In genomic region chr13:31618416-31618815, GRCm38 (mm10) we compare ENCODE assay signal across 8 mouse cellular contexts. TPM values are rescaled to one million over a fixed set of nuclear protein-coding genes. Genes with fewer than 3 reads are reported as not detected.
A peak's percentile ranks its signal among the peaks of the same experiment; 100 is the strongest.
DNase-seq lines count a peak whose midpoint lies in the region; ATAC-seq and TF ChIP-seq lines count a peak whose summit lies in the region.

No protein-coding gene starts in this region.

- H3K4me3 ChIP-seq in embryonic facial prominence, embryonic 14.5 days (ENCODE audit: low read depth, low read length): peak overlapping the region; percentile 36
- H3K4me3 ChIP-seq in lung, postnatal 0 days (ENCODE audit: low read depth, low read length): peak overlapping the region; percentile 43

- peak; percentile 72; the same call in 1 of the 2 replicates for ATAC-seq in embryonic facial prominence, embryonic 14.5 days (ENCODE audit: low read depth)
- peak; percentile 77 for ATAC-seq in lung, postnatal 0 days
- no peak for ATAC-seq in activated CD4-positive, CD25-positive, alpha-beta regulatory T cell, adult 4 months

- no peak for TF ChIP-seq EP300 in lung, postnatal 0 days (IDR thresholded peaks at IDR 0.05)

- no peak overlapping the region for H3K27ac ChIP-seq in embryonic facial prominence, embryonic 14.5 days (replicated peaks; ENCODE audit: low read depth, low read length)
- peak overlapping the region; percentile 54 for H3K27ac ChIP-seq in lung, postnatal 0 days (ENCODE audit: low read length)

- H3K27me3 ChIP-seq in embryonic facial prominence, embryonic 14.5 days (replicated peaks; ENCODE audit: control insufficient read depth, insufficient read depth, low read length): peaks cover 99% of the 10 kb centered on the region
- H3K27me3 ChIP-seq in lung, postnatal 0 days (replicated peaks; ENCODE audit: insufficient read depth, low read length): peaks cover 55% of the 10 kb centered on the region

- TF ChIP-seq CTCF in lung, postnatal 0 days (IDR thresholded peaks at IDR 0.05): peak; percentile 89

- peak overlapping the region; percentile 65 for H3K4me2 ChIP-seq in embryonic facial prominence, embryonic 14.5 days (ENCODE audit: low read depth, low read length)
- H3K4me2 ChIP-seq in lung, postnatal 0 days (replicated peaks; ENCODE audit: low read depth, low read length): peak overlapping the region; percentile 60

- no peaks in the 10 kb centered on the region for H3K36me3 ChIP-seq in embryonic facial prominence, embryonic 14.5 days (ENCODE audit: control insufficient read depth, insufficient read depth, low read length)
- H3K36me3 ChIP-seq in lung, postnatal 0 days (ENCODE audit: insufficient read depth, low read length): no peaks in the 10 kb centered on the region

- no peaks in the 10 kb centered on the region for H3K9me3 ChIP-seq in embryonic facial prominence, embryonic 14.5 days (ENCODE audit: control insufficient read depth, low read length)
- no peaks in the 10 kb centered on the region for H3K9me3 ChIP-seq in lung, postnatal 0 days (ENCODE audit: low read length)

- 0% methylated on average over 14 of the region's 14 CpGs for WGBS in embryonic facial prominence, embryonic 14.5 days
- under 1% methylated on average over 14 of the region's 14 CpGs for WGBS in lung, postnatal 0 days

- intact Hi-C loops in heart, postnatal 14 days (cut with DNase I): loop anchor here (1.0 to 10.0 kb wide), 4 partner anchors 61 to 731 kb away; partner anchors contain the start of genes A530084C06Rik and Foxq1

- no peaks in the 10 kb centered on the region; the same call in 1 of the 2 replicates for H3K4me1 ChIP-seq in embryonic facial prominence, embryonic 14.5 days (ENCODE audit: control insufficient read depth, insufficient read depth, low read length)
- H3K4me1 ChIP-seq in lung, postnatal 0 days (ENCODE audit: insufficient read depth, low read depth, low read length): no peaks in the 10 kb centered on the region; the same call in 1 of the 2 replicates

- DNase-seq in CD4-positive helper T cell, adult 2 months (ENCODE audit: low read depth, low spot score): peak; percentile 19
- DNase-seq in adrenal gland, adult 2 months: peak; percentile 65
- DNase-seq in embryonic facial prominence, embryonic 14.5 days (ENCODE audit: low spot score): peak; percentile 83
- peak; percentile 73 to 81 for DNase-seq in heart, postnatal 14 days
- peak; percentile 41 for DNase-seq in layer of hippocampus, adult 9-10 months (ENCODE audit: low spot score)
- peak; percentile 90 for DNase-seq in lung, postnatal 0 days (ENCODE audit: low spot score)
- peak; percentile 75 to 77 for DNase-seq in right cerebral cortex, adult 2 months (ENCODE audit: low spot score in 2 of 2)

- H3K9ac ChIP-seq in embryonic facial prominence, embryonic 14.5 days (ENCODE audit: low read depth, low read length): no peak overlapping the region
- no peak overlapping the region for H3K9ac ChIP-seq in lung, postnatal 0 days (replicated peaks; ENCODE audit: low read depth)

RNA-seq across cellular contexts. Expression of gene Foxf2, which starts 7.2 kb away (rescaled TPM):
- not detected for total RNA-seq in adrenal gland, adult 2 months (2021)
- not detected in 2 replicates for polyA plus RNA-seq in adrenal gland, adult 2 months (2012; rRNA removed)
- polyA plus RNA-seq in embryonic facial prominence, embryonic 14.5 days (2014; fragmentation: Nextera tagmentation; extraction: Ambion mirVana): 5.1 and 5.3 TPM in 2 replicates
- under 1 TPM in 1 of 2 experiments, not detected in 1; 0.10 TPM for total RNA-seq in heart, postnatal 14 days (2021)
- 14.9 and 26.6 TPM in 2 replicates for polyA plus RNA-seq in lung, postnatal 0 days (2015; fragmentation: Nextera tagmentation; extraction: Ambion mirVana)
- not detected for polyA plus RNA-seq in activated CD4-positive, CD25-positive, alpha-beta regulatory T cell, adult 4 months (2017; shearing (Covaris generic))

RNA-seq across cellular contexts. Expression of gene A530084C06Rik, which starts 59.3 kb away (rescaled TPM):
- not detected for total RNA-seq in adrenal gland, adult 2 months (2021)
- 0.04 and 0.09 TPM in 2 replicates for polyA plus RNA-seq in adrenal gland, adult 2 months (2012; rRNA removed)
- not detected in 2 replicates for polyA plus RNA-seq in embryonic facial prominence, embryonic 14.5 days (2014; fragmentation: Nextera tagmentation; extraction: Ambion mirVana)
- total RNA-seq in heart, postnatal 14 days (2021): not detected
- not detected in 2 replicates for polyA plus RNA-seq in lung, postnatal 0 days (2015; fragmentation: Nextera tagmentation; extraction: Ambion mirVana)
- not detected for polyA plus RNA-seq in activated CD4-positive, CD25-positive, alpha-beta regulatory T cell, adult 4 months (2017; shearing (Covaris generic))

Comparison
In these comparisons a context has a peak if more than half of its experiments do, and no peak if none do; other contexts are left out.
1. DNase-seq: peak in every context shown above with its lines; median percentile 90 in lung, postnatal 0 days; 83 in embryonic facial prominence, embryonic 14.5 days; 77 in heart, postnatal 14 days; 76 in right cerebral cortex, adult 2 months; 65 in adrenal gland, adult 2 months; 41 in layer of hippocampus, adult 9-10 months; 19 in CD4-positive helper T cell, adult 2 months.